Mouse (Mus musculus) spleen, postnatal 10 days (tissue): ENCODE data around the gene Gpa33.
A peak's percentile ranks its signal among the peaks of the same experiment; 100 is the strongest.

Experiments
- DNase-seq, 2 experiments: peaks; one replicate each; pipeline ENCODE4 v3.0.0; 2021 to 2022; ENCODE audit warnings: low spot score in 2 of 2

The Gpa33 gene

GRCm38 (mm10) chr1:166130224-166130860 is at the start of gene Gpa33:
Gene Gpa33 (plus strand): TSS chr1:166130238.
- no peak for DNase-seq

- no peak for DNase-seq
Observed at GRCm38 (mm10) chr1:166088446-166089170, 41.4 kb upstream of the Gpa33 start.

DNA sequence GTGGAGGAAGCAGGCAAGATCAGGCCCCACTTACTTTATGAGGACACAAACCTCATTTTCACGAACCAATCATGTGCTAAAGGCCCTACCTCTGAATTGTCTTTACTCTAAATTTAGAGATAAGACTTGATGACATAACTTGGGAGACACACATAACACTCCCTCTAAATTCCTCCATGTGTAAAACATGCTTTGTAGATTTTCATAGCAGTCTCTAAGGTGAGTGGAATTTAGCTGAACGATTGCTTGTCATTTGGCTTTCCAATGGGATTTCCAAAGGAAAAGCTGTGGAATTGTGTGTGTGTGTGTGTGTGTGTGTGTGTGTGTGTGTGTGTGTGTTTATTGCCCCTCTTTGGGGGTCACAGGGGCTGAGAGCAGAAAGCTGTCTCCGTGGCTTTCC is 40.7 kb upstream of the Gpa33 start:
- DNase-seq = no peak

- no peak for DNase-seq
Observed at GRCm38 (mm10) chr1:166089739-166090138, 40.3 kb upstream of the Gpa33 start.

GRCm38 (mm10) chr1:166090306-166090705 is 39.7 kb upstream of the Gpa33 start:
- DNase-seq = no peak

GRCm38 (mm10) chr1:166094462-166094861 is 35.6 kb upstream of the Gpa33 start:
- no peak for DNase-seq

- DNase-seq = no peak
Observed at GRCm38 (mm10) chr1:166098120-166098519, 31.9 kb upstream of the Gpa33 start.

GRCm38 (mm10) chr1:166102920-166103608 is 27.0 kb upstream of the Gpa33 start:
- peak; percentile 28 to 57 for DNase-seq

GRCm38 (mm10) chr1:166104858-166105257 is 25.2 kb upstream of the Gpa33 start:
- DNase-seq = no peak

DNA sequence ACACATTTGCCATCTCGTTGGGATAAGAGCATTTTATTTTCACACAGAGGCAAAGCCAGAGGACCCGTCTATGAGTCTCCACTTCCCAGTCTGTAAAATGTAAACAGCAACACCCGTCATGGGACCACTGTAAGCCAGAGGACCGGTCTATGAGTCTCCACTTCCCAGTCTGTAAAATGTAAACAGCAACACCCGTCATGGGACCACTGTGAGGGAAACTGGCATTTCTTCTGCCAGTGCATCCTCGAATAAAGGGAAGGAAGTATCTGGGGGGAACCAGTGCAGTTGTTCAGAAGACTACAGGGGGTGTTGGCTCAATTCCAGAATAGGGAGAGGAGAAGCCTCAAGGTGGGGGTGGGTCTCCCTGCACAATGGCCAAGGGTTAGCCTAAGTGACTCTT is 24.6 kb upstream of the Gpa33 start:
- no peak for DNase-seq

- no peak for DNase-seq
Observed at GRCm38 (mm10) chr1:166114986-166115385, 15.1 kb upstream of the Gpa33 start.

- no peak for DNase-seq
Observed at GRCm38 (mm10) chr1:166115719-166116118, 14.3 kb upstream of the Gpa33 start.

DNA sequence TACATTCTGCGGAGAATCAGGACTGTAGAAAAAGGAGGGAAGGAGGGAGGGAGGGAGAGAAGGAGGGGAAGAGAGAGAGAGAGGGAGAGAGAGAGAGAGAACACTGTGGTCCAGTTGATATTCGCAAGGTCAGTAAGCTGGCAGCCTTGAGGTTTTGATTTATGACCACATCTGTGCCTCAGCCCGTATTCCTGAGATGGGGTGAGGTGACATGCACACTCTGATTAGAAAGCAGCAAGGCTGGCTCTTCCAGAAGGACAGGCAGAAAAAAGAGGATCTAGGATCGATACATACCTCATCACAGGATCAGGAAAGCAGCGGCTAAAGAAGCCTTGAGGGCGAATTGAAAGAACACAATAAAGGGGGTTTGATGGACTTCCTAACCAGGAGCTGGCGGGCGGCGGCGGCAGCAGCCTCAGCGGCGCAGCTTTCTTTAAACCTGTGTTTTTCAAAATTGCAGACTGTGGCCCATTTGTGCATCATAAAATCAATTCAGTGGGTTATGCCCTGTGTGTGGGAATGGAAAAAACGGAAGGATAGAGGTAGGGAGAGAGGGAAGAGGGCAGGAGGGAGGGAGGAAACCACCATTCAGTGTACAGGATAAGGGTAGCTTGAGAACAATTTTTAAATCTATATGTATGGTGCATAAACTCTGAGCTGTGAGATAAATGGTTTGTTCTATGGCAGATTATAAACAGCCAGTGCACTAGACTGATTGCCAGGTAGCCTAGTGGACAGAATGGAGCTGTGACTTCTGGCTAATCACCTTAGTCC is 12.0 kb upstream of the Gpa33 start:
- no peak for DNase-seq

DNA sequence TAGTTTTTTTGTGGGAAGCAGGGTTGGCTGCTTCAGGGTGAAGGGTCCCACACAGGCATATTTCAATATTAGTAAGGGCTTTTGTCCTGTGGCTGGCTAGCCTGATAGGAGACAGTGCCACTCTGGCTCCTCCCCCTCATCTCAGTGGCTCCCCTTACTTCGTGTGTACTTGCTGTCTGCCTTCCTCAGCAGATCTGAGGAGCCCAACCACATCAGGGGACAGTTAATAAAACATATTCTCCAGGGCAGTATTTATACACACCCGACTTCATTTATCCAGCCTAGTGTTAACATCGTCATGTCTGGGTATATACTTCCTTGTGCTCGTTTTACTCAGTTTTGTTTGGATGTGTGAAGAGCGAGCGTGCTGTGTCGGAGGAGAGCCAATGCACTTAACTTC is 7.9 kb upstream of the Gpa33 start:
- DNase-seq = no peak

DNA sequence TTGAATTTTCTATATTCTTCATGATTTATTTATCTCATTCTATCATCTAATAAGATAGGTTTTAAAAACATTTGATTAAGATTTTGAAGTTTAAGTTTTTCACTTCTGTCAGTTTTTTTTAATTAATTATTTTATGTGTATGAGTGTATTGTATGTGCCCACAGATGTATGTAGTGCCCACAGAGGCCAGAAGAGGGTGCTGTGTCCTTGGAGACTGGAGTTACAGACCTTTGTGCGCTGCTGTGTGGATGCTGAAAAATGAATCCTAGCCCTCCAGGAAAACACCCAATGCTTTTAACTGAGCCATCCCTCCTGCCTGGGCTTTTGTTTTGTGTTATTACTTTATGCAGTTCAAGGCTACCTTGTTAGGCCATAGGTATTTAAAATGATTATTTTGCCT is 7.0 kb upstream of the Gpa33 start:
- DNase-seq = no peak

GRCm38 (mm10) chr1:166123751-166124150 is 6.3 kb upstream of the Gpa33 start:
- DNase-seq = no peak

- DNase-seq = no peak
Observed at GRCm38 (mm10) chr1:166124932-166125593, 5.0 kb upstream of the Gpa33 start.

DNA sequence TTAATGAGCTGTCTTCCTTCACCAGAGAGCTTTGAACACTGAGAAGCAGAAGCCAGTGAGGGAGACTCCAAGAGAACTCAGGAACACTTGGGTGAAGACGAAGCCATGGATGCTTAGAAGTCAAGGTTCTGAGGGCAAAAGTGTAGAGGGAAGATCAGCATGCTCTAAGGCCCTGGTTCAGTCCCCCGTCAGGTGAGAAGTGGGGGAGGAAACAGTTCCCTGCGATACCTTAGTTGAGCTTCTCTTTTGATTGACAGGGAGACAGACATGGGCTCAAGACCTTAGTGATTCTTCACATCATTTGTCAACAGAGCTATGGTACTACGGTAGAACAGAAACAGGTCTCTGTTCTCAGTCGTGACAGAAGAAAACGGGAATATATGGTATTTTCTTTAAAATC is 3.7 kb upstream of the Gpa33 start:
- no peak for DNase-seq

DNA sequence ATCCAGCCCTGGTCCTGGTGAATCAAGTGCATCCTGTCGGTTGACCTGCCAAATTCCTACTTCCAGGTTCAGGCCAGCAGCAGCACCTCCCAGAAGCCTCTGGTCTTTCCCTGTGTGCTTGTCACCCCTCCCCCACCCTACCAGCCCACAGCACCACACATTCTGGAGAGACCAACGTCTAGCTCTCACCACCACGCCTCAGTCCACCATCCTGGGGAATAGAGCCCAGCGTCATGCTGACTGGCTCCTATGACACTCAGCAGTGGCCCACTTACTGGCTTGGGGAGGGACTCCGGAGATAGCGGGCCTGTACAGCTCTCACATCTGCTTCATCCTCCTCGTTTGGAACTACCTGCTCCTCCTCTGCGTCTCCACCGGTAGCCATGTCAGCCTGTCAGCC is 3.2 kb upstream of the Gpa33 start:
- no peak for DNase-seq

DNA sequence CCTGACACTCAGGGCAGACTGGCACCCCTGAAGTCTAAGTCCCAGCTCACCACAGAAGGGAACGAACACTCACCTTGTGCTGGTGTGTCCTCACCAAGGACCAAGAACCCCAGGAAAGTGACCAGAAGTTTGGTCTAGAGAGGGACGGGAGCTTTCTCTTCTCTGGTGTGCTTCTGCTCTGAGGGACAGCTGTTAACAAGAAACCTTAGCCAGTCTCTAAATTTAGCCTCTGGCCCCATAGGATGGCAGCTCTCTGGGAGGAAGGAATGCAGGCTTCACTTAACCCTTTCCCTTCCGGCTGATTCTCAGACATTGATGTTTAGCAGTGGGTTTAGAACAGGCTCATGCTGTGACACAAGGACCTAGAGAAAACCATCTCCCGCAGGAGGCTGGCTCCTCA is 2.3 kb upstream of the Gpa33 start, which contains the start of gene Dusp27:
Gene Dusp27, minus strand, starts transcription at position 204 of the 400 bp plus-strand sequence.
- DNase-seq = no peak

- DNase-seq = no peak
Observed at GRCm38 (mm10) chr1:166128551-166128950, 1.5 kb upstream of the Gpa33 start.

- no peak for DNase-seq
Observed at GRCm38 (mm10) chr1:166132367-166132766, 2.3 kb downstream of the Gpa33 start.
